Mouse (Mus musculus) testis, postnatal 14 days (tissue): ENCODE data around the gene Fam204a.

ENCODE experiments used
- DNase-seq: peaks from one replicate; pipeline ENCODE4 v3.0.0; 2021; ENCODE audit warnings: low spot score

The Fam204a gene

GRCm38 (mm10) chr19:60160611-60161274 is 65.8 kb downstream of the Fam204a start:
- DNase-seq, result peak; percentile 36

- DNase-seq, result no peak
These were observed 66.7 kb downstream of the Fam204a start for GRCm38 (mm10) chr19:60159827-60160226.

GRCm38 (mm10) chr19:60155266-60155665 is 71.2 kb downstream of the Fam204a start:
- no peak for DNase-seq

- no peak for DNase-seq
These were observed 73.4 kb downstream of the Fam204a start for GRCm38 (mm10) chr19:60153096-60153495.

GRCm38 (mm10) chr19:60150056-60150455 is 76.4 kb downstream of the Fam204a start:
- DNase-seq, result peak; percentile 27

GRCm38 (mm10) chr19:60149078-60149960 is 77.2 kb downstream of the Fam204a start:
- no peak for DNase-seq
